Mouse (Mus musculus) ES-E14 (cell line): ENCODE data around the gene Pnpla2.

Source experiments
- CHD2 ChIP-seq: IDR thresholded peaks from 2 replicates; pipeline ENCODE4 v1.6.1; 2014; ENCODE audit warnings: mild to moderate bottlenecking, low read depth, low read length, inconsistent platforms
- HCFC1 ChIP-seq: IDR thresholded peaks from 2 replicates; pipeline ENCODE4 v1.6.1; 2012; ENCODE audit warnings: low read length, inconsistent platforms, borderline replicate concordance; ENCODE audit not compliant: insufficient read depth
- MAFK ChIP-seq: IDR thresholded peaks from 2 replicates; pipeline ENCODE4 v1.6.1; 2014; ENCODE audit warnings: mild to moderate bottlenecking, low read depth, low read length, inconsistent platforms; ENCODE audit not compliant: insufficient read depth
- ZC3H11A ChIP-seq: IDR thresholded peaks from 2 replicates; pipeline ENCODE4 v1.6.1; 2012; ENCODE audit warnings: low read depth, mild to moderate bottlenecking, inconsistent platforms, low read length, borderline replicate concordance

DNA sequence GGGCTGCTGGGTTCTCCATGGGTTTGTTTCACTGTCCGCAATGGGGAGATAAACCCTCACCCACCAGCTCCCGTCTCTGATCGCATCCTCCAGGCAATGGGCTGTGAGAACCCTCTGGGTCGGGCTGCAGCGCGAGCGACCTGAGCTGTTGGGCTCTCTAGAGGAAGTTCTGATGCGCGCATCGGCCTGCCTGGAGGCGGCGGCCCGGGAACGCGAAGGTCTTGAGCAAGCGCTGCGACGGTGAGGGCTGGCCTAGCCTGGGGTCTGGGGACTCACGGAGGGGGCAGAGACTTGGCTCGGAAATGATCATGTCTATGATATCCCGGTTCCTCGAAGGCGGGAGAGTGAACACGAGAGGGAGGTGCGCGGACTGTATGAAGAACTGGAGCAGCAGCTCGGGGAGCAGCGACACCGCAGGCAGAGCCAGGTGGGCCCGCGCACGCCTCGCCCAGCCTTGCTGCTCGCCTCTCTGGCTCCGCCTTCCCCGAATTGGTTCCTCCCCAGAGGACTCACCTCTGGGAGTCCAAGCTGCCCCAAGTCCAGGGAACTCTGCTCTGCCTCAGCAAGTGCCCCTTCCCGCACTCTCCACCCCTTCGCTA, 9.7 kb downstream of the Pnpla2 start:
- TF ChIP-seq CHD2 (no peak), ZC3H11A (no peak), MAFK (no peak), HCFC1 (no peak)
